Mouse (Mus musculus) adrenal gland, postnatal 10 days (tissue): Measurements from ENCODE around the gene Hoxd9. TPM values are rescaled to one million over a fixed set of nuclear protein-coding genes. Genes with fewer than 3 reads are reported as not detected.

Source experiments
- DNase-seq: peaks from one replicate; pipeline ENCODE4 v3.0.0; 2021; ENCODE audit warnings: mixed read lengths
- total RNA-seq, 2 experiments: library from RNA; stranded (reverse); gene quantifications; 2 replicates each; pipeline ENCODE4 v1.2.3; 2021

Gene Hoxd9
- total RNA-seq, 2 experiments from 2014 or later = 4.6 TPM

GRCm38 (mm10) chr2:74668370-74669229, 28.9 kb upstream of the Hoxd9 start:
- no peak for DNase-seq

GRCm38 (mm10) chr2:74669230-74669578, 28.3 kb upstream of the Hoxd9 start:
- DNase-seq = no peak

GRCm38 (mm10) chr2:74669650-74670235, 27.8 kb upstream of the Hoxd9 start:
- no peak for DNase-seq

- DNase-seq = no peak
Measured at GRCm38 (mm10) chr2:74670632-74671188, 26.8 kb upstream of the Hoxd9 start.

- no peak for DNase-seq
Measured at GRCm38 (mm10) chr2:74671847-74672246, 25.7 kb upstream of the Hoxd9 start.

GRCm38 (mm10) chr2:74672481-74673362, 24.8 kb upstream of the Hoxd9 start:
- peak; percentile 63 for DNase-seq

GRCm38 (mm10) chr2:74673835-74674425, 23.6 kb upstream of the Hoxd9 start:
- no peak for DNase-seq

- DNase-seq = no peak
Measured at GRCm38 (mm10) chr2:74674881-74675665, 22.5 kb upstream of the Hoxd9 start, which contains the start of gene Hoxd12. Gene Hoxd12 (plus strand): TSS chr2:74675013.

- DNase-seq = no peak
Measured at GRCm38 (mm10) chr2:74675666-74676282, 21.8 kb upstream of the Hoxd9 start.

- no peak for DNase-seq
Measured at GRCm38 (mm10) chr2:74676376-74677052, 21.0 kb upstream of the Hoxd9 start.

- no peak for DNase-seq
Measured at GRCm38 (mm10) chr2:74677106-74677505, 20.4 kb upstream of the Hoxd9 start.

GRCm38 (mm10) chr2:74678891-74679595, 18.5 kb upstream of the Hoxd9 start, which contains the start of gene Hoxd11:
Gene Hoxd11 (plus strand): TSS chr2:74679557.
- DNase-seq = no peak

GRCm38 (mm10) chr2:74679596-74679971, 17.9 kb upstream of the Hoxd9 start:
- DNase-seq = no peak

- DNase-seq = no peak
Measured at GRCm38 (mm10) chr2:74679980-74680379, 17.5 kb upstream of the Hoxd9 start.

- no peak for DNase-seq
Measured at GRCm38 (mm10) chr2:74680561-74681398, 16.7 kb upstream of the Hoxd9 start.

- no peak for DNase-seq
Measured at GRCm38 (mm10) chr2:74681594-74682531, 15.7 kb upstream of the Hoxd9 start.

GRCm38 (mm10) chr2:74682796-74683195, 14.7 kb upstream of the Hoxd9 start:
- no peak for DNase-seq
